Mouse (Mus musculus): ENCODE results near the gene Zmynd10. TPM values are rescaled to one million over a fixed set of nuclear protein-coding genes. Genes with fewer than 3 reads are reported as not detected.
"Not testable (repeated sequence)": the region's sequence is repeated elsewhere in the genome, so short reads cannot be mapped to it uniquely, and the experiment has no call there.

The Zmynd10 gene
- polyA plus RNA-seq, 1 experiment from 2014 or later: 3.3 TPM

GRCm38 (mm10) chr9:107571534-107572326 lies 24.6 kb downstream of the Zmynd10 start:
- H3K9me3 ChIP-seq (ENCODE audit: control insufficient read depth, low read length): no peaks in the 10 kb centered on the region
- peak overlapping the region; percentile 83; the same call in 1 of the 2 replicates for H3K4me2 ChIP-seq (replicated peaks)
- no peaks in the 10 kb centered on the region for H3K27me3 ChIP-seq (ENCODE audit: control insufficient read depth, insufficient read depth, low read length)
- peaks cover 33% of the 10 kb centered on the region for H3K4me1 ChIP-seq (replicated peaks; ENCODE audit: control insufficient read depth, insufficient read depth, low read length)
- DNase-seq (ENCODE audit: low spot score) (no peak), ATAC-seq (ENCODE audit: low FRiP score) (no peak)
- H3K27ac ChIP-seq: no peak overlapping the region
- no peak overlapping the region for H3K4me3 ChIP-seq (replicated peaks; ENCODE audit: low read length)
- WGBS: 95% methylated on average over 22 of the region's 22 CpGs
- peaks cover 44% of the 10 kb centered on the region for H3K36me3 ChIP-seq (replicated peaks; ENCODE audit: control insufficient read depth, insufficient read depth)
- H3K9ac ChIP-seq: no peak overlapping the region

DNA sequence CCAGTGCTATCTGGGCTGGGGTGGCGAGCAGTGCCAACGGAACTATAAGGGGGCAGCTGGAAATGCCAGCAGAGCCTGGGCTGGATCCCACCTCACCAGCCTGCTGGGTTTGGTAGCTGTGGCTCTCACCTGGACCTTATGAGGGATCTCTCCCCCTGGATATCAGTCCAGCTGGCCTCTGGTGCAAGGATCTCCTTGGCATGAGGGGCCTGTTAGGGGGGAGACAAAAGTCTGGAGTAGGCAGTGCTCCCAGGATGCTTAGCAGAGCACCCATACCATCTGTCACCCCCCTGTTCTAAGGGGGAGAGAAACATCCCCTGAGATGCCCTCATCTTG lies 25.2 kb downstream of the Zmynd10 start:
- Histone ChIP-seq H3K4me3 (replicated peaks; ENCODE audit: low read length) (no peak overlapping the region), H3K36me3 (replicated peaks; ENCODE audit: control insufficient read depth, insufficient read depth) (peaks cover 44% of the 10 kb centered on the region), H3K4me1 (replicated peaks; ENCODE audit: control insufficient read depth, insufficient read depth, low read length) (peaks cover 32% of the 10 kb centered on the region), H3K9me3 (ENCODE audit: control insufficient read depth, low read length) (no peaks in the 10 kb centered on the region), H3K9ac (no peak overlapping the region), H3K27me3 (ENCODE audit: control insufficient read depth, insufficient read depth, low read length) (no peaks in the 10 kb centered on the region), H3K4me2 (replicated peaks) (no peak overlapping the region), H3K27ac (no peak overlapping the region)
- ATAC-seq (ENCODE audit: low FRiP score): no peak
- WGBS: 98% methylated on average over 2 of the region's 2 CpGs
- DNase-seq (ENCODE audit: low spot score): no peak

- not testable (repeated sequence) for ATAC-seq (ENCODE audit: low FRiP score); H3K4me2 ChIP-seq (replicated peaks); H3K9ac ChIP-seq; H3K4me3 ChIP-seq (replicated peaks; ENCODE audit: low read length); H3K9me3 ChIP-seq (ENCODE audit: control insufficient read depth, low read length); H3K27ac ChIP-seq; H3K27me3 ChIP-seq (ENCODE audit: control insufficient read depth, insufficient read depth, low read length); DNase-seq (ENCODE audit: low spot score)
- WGBS: 79% methylated on average over 6 of the region's 6 CpGs
- Histone ChIP-seq H3K4me1 (replicated peaks; ENCODE audit: control insufficient read depth, insufficient read depth, low read length) (peaks cover 22% of the 10 kb centered on the region), H3K36me3 (replicated peaks; ENCODE audit: control insufficient read depth, insufficient read depth) (peaks cover 44% of the 10 kb centered on the region)
Observed at GRCm38 (mm10) chr9:107573774-107574173, 26.7 kb downstream of the Zmynd10 start.

- Histone ChIP-seq H3K27me3 (ENCODE audit: control insufficient read depth, insufficient read depth, low read length) (no peaks in the 10 kb centered on the region), H3K4me2 (replicated peaks) (no peak overlapping the region), H3K9ac (no peak overlapping the region), H3K9me3 (ENCODE audit: control insufficient read depth, low read length) (no peaks in the 10 kb centered on the region), H3K36me3 (replicated peaks; ENCODE audit: control insufficient read depth, insufficient read depth) (peaks cover 39% of the 10 kb centered on the region), H3K27ac (no peak overlapping the region), H3K4me3 (replicated peaks; ENCODE audit: low read length) (no peak overlapping the region), H3K4me1 (replicated peaks; ENCODE audit: control insufficient read depth, insufficient read depth, low read length) (peaks cover 19% of the 10 kb centered on the region)
- WGBS: 89% methylated on average over 14 of the region's 14 CpGs
- DNase-seq (ENCODE audit: low spot score) (no peak), ATAC-seq (ENCODE audit: low FRiP score) (no peak)
Observed at GRCm38 (mm10) chr9:107575579-107576356, 28.7 kb downstream of the Zmynd10 start.

DNA sequence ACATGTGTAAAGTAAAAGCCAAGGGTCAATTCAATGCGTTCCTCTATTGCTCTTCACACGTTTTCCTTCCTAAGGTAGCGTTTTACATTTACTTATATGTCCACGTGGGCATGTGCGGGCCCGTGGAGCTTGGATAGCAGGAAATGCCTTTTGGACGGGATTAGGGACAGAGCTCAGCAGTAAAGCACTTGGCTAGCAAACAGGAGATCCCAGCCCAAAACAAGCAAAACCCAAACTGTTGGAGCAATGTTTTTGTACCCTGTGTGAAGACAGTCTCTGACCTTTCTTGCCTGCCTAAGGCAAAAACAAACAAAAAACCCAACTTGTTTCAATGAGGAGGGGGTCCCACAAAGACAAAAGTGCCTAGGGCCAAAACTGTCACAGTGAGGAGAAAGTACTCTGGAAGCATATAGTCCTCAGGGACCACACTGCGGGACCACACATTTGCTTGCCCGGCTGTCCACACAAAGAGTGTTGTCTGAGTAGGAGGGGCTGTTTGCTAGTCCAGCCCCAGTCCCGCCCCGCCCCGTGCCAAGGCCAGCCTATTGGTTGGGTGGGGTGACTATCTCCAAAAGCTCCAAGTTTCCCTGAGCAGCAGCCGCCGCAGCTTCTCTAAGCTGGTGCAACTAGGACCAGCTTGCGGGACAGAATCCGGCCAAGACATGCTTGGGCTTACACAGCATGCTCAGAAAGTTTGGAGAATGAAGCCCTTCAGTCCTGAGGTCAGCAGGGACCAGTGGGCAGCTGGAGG lies 29.4 kb downstream of the Zmynd10 start, which contains the start of gene Hyal1:
Gene Hyal1 (plus strand): TSS at position 571 of the 751 bp plus-strand sequence.
- Histone ChIP-seq H3K4me2 (replicated peaks) (peak within 1 kb of the TSS; percentile 43), H3K36me3 (replicated peaks; ENCODE audit: control insufficient read depth, insufficient read depth) (peaks cover 31% of the 10 kb centered on the region), H3K4me3 (replicated peaks; ENCODE audit: low read length) (peak within 1 kb of the TSS; percentile 25), H3K4me1 (replicated peaks; ENCODE audit: control insufficient read depth, insufficient read depth, low read length) (peaks cover 17% of the 10 kb centered on the region), H3K27me3 (ENCODE audit: control insufficient read depth, insufficient read depth, low read length) (no peaks in the 10 kb centered on the region), H3K9ac (peak within 1 kb of the TSS; percentile 25; the same call in 1 of the 2 replicates), H3K27ac (peak within 1 kb of the TSS; percentile 55; the same call in 1 of the 2 replicates), H3K9me3 (ENCODE audit: control insufficient read depth, low read length) (no peaks in the 10 kb centered on the region)
- 27% methylated on average over 16 of the region's 16 CpGs for WGBS
- DNase-seq (ENCODE audit: low spot score) (peak; percentile 53), ATAC-seq (ENCODE audit: low FRiP score) (peak; percentile 58)

DNA sequence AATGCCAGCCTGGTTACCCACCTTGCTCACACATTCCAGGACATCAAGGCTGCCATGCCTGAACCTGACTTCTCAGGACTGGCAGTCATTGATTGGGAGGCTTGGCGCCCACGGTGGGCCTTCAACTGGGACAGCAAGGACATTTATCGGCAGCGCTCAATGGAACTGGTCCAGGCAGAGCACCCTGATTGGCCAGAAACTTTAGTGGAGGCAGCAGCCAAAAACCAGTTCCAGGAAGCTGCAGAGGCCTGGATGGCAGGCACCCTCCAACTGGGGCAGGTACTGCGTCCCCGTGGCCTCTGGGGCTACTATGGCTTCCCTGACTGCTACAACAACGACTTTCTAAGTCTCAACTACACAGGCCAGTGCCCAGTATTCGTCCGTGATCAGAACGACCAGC lies 30.8 kb downstream of the Zmynd10 start:
- Histone ChIP-seq H3K4me1 (replicated peaks; ENCODE audit: control insufficient read depth, insufficient read depth, low read length) (peaks cover 17% of the 10 kb centered on the region), H3K27me3 (ENCODE audit: control insufficient read depth, insufficient read depth, low read length) (no peaks in the 10 kb centered on the region), H3K9ac (no peak overlapping the region), H3K9me3 (ENCODE audit: control insufficient read depth, low read length) (no peaks in the 10 kb centered on the region), H3K4me3 (replicated peaks; ENCODE audit: low read length) (no peak overlapping the region), H3K4me2 (replicated peaks) (no peak overlapping the region; the same call in 1 of the 2 replicates), H3K27ac (no peak overlapping the region), H3K36me3 (replicated peaks; ENCODE audit: control insufficient read depth, insufficient read depth) (peaks cover 18% of the 10 kb centered on the region)
- no peak for ATAC-seq (ENCODE audit: low FRiP score)
- DNase-seq (ENCODE audit: low spot score): no peak
- WGBS: 90% methylated on average over 10 of the region's 10 CpGs

- peak within 1 kb of the TSS; percentile 75; the same call in 1 of the 2 replicates for H3K9ac ChIP-seq
- DNase-seq (ENCODE audit: low spot score): no peak
- H3K4me3 ChIP-seq (replicated peaks; ENCODE audit: low read length): no peak within 1 kb of the TSS
- H3K36me3 ChIP-seq (replicated peaks; ENCODE audit: control insufficient read depth, insufficient read depth): peaks cover 11% of the 10 kb centered on the region
- ATAC-seq (ENCODE audit: low FRiP score): no peak
- H3K27me3 ChIP-seq (ENCODE audit: control insufficient read depth, insufficient read depth, low read length): no peaks in the 10 kb centered on the region
- 83% methylated on average over 3 of the region's 3 CpGs for WGBS
- no peak within 1 kb of the TSS for H3K27ac ChIP-seq
- H3K9me3 ChIP-seq (ENCODE audit: control insufficient read depth, low read length): no peaks in the 10 kb centered on the region
- H3K4me2 ChIP-seq (replicated peaks): peak within 1 kb of the TSS; percentile 72
- peaks cover 17% of the 10 kb centered on the region for H3K4me1 ChIP-seq (replicated peaks; ENCODE audit: control insufficient read depth, insufficient read depth, low read length)
Observed at GRCm38 (mm10) chr9:107578587-107578986, 31.5 kb downstream of the Zmynd10 start, which contains the start of gene Naa80. TSS of gene Naa80 (plus strand) at chr9:107578887.

DNA sequence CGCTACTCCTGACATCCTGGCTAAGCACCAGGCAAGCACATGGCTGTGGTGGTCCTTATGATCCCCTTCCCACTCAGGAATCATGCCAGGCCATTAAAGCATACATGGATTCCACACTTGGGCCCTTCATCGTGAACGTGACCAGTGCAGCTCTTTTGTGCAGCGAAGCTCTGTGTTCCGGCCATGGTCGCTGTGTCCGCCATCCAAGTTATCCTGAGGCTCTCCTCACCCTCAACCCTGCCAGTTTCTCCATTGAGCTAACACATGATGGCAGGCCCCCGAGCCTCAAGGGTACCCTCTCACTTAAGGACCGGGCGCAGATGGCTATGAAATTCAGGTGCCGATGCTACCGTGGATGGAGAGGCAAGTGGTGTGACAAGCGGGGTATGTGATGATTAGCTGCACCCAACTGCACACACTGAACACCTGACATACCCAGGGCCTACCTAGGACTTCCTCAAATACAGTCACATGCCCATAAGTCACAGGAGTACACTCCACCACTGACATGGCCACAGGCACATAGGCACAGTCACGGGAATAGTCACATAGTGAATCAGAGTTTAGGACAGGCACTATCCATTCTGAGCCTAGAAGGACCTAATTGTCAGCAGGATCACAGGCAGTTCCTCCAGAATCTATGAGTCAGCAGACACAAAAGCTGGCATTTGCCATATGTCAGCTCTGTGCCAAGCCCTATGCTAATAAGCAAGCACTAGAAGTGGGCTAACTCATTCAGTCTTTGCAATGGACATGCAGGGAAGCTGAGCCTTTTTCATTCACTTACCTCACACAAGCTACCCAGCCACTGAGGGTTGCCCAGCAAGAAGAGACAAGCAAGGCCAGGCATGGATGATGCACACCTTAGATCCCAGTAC lies 32.2 kb downstream of the Zmynd10 start:
- DNase-seq (ENCODE audit: low spot score) (no peak), ATAC-seq (ENCODE audit: low FRiP score) (no peak)
- Histone ChIP-seq H3K4me3 (replicated peaks; ENCODE audit: low read length) (no peak overlapping the region), H3K36me3 (replicated peaks; ENCODE audit: control insufficient read depth, insufficient read depth) (0 out of 2 replicates have a peak, but pooled peaks cover 7% of the 10 kb centered on the region), H3K27ac (no peak overlapping the region), H3K4me2 (replicated peaks) (peak overlapping the region; percentile 72), H3K4me1 (replicated peaks; ENCODE audit: control insufficient read depth, insufficient read depth, low read length) (peaks cover 17% of the 10 kb centered on the region), H3K9ac (peak overlapping the region; percentile 75; the same call in 1 of the 2 replicates), H3K9me3 (ENCODE audit: control insufficient read depth, low read length) (no peaks in the 10 kb centered on the region), H3K27me3 (ENCODE audit: control insufficient read depth, insufficient read depth, low read length) (no peaks in the 10 kb centered on the region)
- 92% methylated on average over 14 of the region's 14 CpGs for WGBS

All from hindbrain, embryonic 14.5 days (tissue).